Comparison of ENCODE assay signal across 13 mouse cellular contexts in genomic region chr1:135281841-135282240, GRCm38 (mm10). TPM values are rescaled to one million over a fixed set of nuclear protein-coding genes. Genes with fewer than 3 reads are reported as not detected.
DNase-seq lines count a peak whose midpoint lies in the region; ATAC-seq lines count a peak whose summit lies in the region.
"Had no signal": no experiment of that assay in that cellular context is flagged by ENCODE, and none has a peak within 500 bp of the region (broad histone marks: within the 10 kb centered on the region; RNA-seq: fewer than 3 reads in every experiment).

No protein-coding gene starts in this region.

- no peak for DNase-seq in hindbrain, embryonic 10.5 days (ENCODE audit: low spot score)
- peak; percentile 59 for DNase-seq in midbrain, embryonic 11.5 days (ENCODE audit: low spot score, missing footprints)
- no peak for DNase-seq in midbrain, embryonic 10.5 days (ENCODE audit: low spot score)
- no peak for DNase-seq in liver, embryonic 11.5 days (ENCODE audit: low spot score)
- no peak for DNase-seq in kidney, postnatal 36 days
- DNase-seq in spleen, adult 18-20 months: no peak
- DNase-seq: kidney, postnatal 10 days; right cerebral cortex, adult 18-20 months had no signal

- H3K4me3 ChIP-seq in hindbrain, embryonic 10.5 days: 0 out of 2 replicates have a peak overlapping the region, but pooled peaks have one; percentile 87
- no peak overlapping the region for H3K4me3 ChIP-seq in hindbrain, embryonic 12.5 days
- no peak overlapping the region for H3K4me3 ChIP-seq in midbrain, embryonic 11.5 days (ENCODE audit: low read depth, low read length)
- no peak overlapping the region for H3K4me3 ChIP-seq in midbrain, embryonic 10.5 days
- no peak overlapping the region for H3K4me3 ChIP-seq in liver, embryonic 11.5 days (ENCODE audit: low read depth, low read length)
- no peak overlapping the region; the same call in 1 of the 2 replicates for H3K4me3 ChIP-seq in stomach, embryonic 16.5 days (replicated peaks; ENCODE audit: low read length)

- H3K9me3 ChIP-seq in hindbrain, embryonic 10.5 days: no peaks in the 10 kb centered on the region
- H3K9me3 ChIP-seq in hindbrain, embryonic 12.5 days (replicated peaks): no peaks in the 10 kb centered on the region
- H3K9me3 ChIP-seq in midbrain, embryonic 11.5 days (ENCODE audit: control insufficient read depth, low read length): no peaks in the 10 kb centered on the region
- no peaks in the 10 kb centered on the region for H3K9me3 ChIP-seq in midbrain, embryonic 10.5 days (replicated peaks)
- H3K9me3 ChIP-seq in liver, embryonic 11.5 days (ENCODE audit: control insufficient read depth, low read length): no peaks in the 10 kb centered on the region
- H3K9me3 ChIP-seq in stomach, embryonic 16.5 days (replicated peaks; ENCODE audit: control insufficient read depth, low read length): no peaks in the 10 kb centered on the region
- H3K9me3 ChIP-seq: limb, embryonic 13.5 days had no signal

- peaks cover 40% of the 10 kb centered on the region for H3K36me3 ChIP-seq in hindbrain, embryonic 10.5 days
- H3K36me3 ChIP-seq in hindbrain, embryonic 12.5 days: peaks cover 21% of the 10 kb centered on the region
- H3K36me3 ChIP-seq in midbrain, embryonic 11.5 days (ENCODE audit: control insufficient read depth, insufficient read depth, low read length): peaks cover 6% of the 10 kb centered on the region
- peaks cover 34% of the 10 kb centered on the region for H3K36me3 ChIP-seq in midbrain, embryonic 10.5 days
- peaks cover 2% of the 10 kb centered on the region; the same call in 1 of the 2 replicates for H3K36me3 ChIP-seq in liver, embryonic 11.5 days (ENCODE audit: control insufficient read depth, insufficient read depth, low read length)
- peaks cover 4% of the 10 kb centered on the region; the same call in 1 of the 2 replicates for H3K36me3 ChIP-seq in stomach, embryonic 16.5 days (ENCODE audit: control insufficient read depth, insufficient read depth, low read length)

- peaks cover 26% of the 10 kb centered on the region for H3K4me1 ChIP-seq in hindbrain, embryonic 10.5 days (replicated peaks)
- H3K4me1 ChIP-seq in hindbrain, embryonic 12.5 days: peaks cover 14% of the 10 kb centered on the region
- peaks cover 6% of the 10 kb centered on the region; the same call in 1 of the 2 replicates for H3K4me1 ChIP-seq in midbrain, embryonic 11.5 days (ENCODE audit: control insufficient read depth, insufficient read depth, low read length)
- peaks cover 26% of the 10 kb centered on the region for H3K4me1 ChIP-seq in midbrain, embryonic 10.5 days
- no peaks in the 10 kb centered on the region for H3K4me1 ChIP-seq in liver, embryonic 11.5 days (replicated peaks; ENCODE audit: control insufficient read depth, insufficient read depth, low read length)
- peaks cover 10% of the 10 kb centered on the region for H3K4me1 ChIP-seq in stomach, embryonic 16.5 days (ENCODE audit: control insufficient read depth, insufficient read depth, low read length)

- H3K27me3 ChIP-seq in hindbrain, embryonic 10.5 days (ENCODE audit: insufficient read depth, poor library complexity, severe bottlenecking): no peaks in the 10 kb centered on the region
- no peaks in the 10 kb centered on the region for H3K27me3 ChIP-seq in hindbrain, embryonic 12.5 days
- H3K27me3 ChIP-seq in midbrain, embryonic 11.5 days (ENCODE audit: control insufficient read depth, insufficient read depth, low read length): no peaks in the 10 kb centered on the region
- no peaks in the 10 kb centered on the region for H3K27me3 ChIP-seq in midbrain, embryonic 10.5 days (ENCODE audit: low read depth, poor library complexity, severe bottlenecking)
- H3K27me3 ChIP-seq in liver, embryonic 11.5 days (replicated peaks; ENCODE audit: control insufficient read depth, insufficient read depth, low read length): no peaks in the 10 kb centered on the region
- H3K27me3 ChIP-seq in stomach, embryonic 16.5 days (ENCODE audit: control insufficient read depth, insufficient read depth, low read length): no peaks in the 10 kb centered on the region
- H3K27me3 ChIP-seq: limb, embryonic 13.5 days had no signal

- no peak overlapping the region for H3K4me2 ChIP-seq in hindbrain, embryonic 12.5 days (replicated peaks)
- no peak overlapping the region for H3K4me2 ChIP-seq in midbrain, embryonic 11.5 days
- H3K4me2 ChIP-seq in liver, embryonic 11.5 days: peak overlapping the region; percentile 5; the same call in 1 of the 2 replicates
- peak overlapping the region; percentile 25 for H3K4me2 ChIP-seq in stomach, embryonic 16.5 days (ENCODE audit: low read depth, low read length)

- ATAC-seq in hindbrain, embryonic 12.5 days (ENCODE audit: low FRiP score): no peak
- no peak for ATAC-seq in midbrain, embryonic 11.5 days (ENCODE audit: low FRiP score)
- ATAC-seq in liver, embryonic 11.5 days (replicated peaks; ENCODE audit: low FRiP score): no peak
- no peak for ATAC-seq in stomach, embryonic 16.5 days (ENCODE audit: insufficient read depth, low FRiP score)
- ATAC-seq: forebrain, embryonic 14.5 days had no signal

- H3K9ac ChIP-seq in hindbrain, embryonic 12.5 days: no peak overlapping the region
- no peak overlapping the region for H3K9ac ChIP-seq in midbrain, embryonic 11.5 days (ENCODE audit: low read length)
- H3K9ac ChIP-seq in liver, embryonic 11.5 days (ENCODE audit: low read depth, low read length): no peak overlapping the region
- H3K9ac ChIP-seq in stomach, embryonic 16.5 days (ENCODE audit: low read length): no peak overlapping the region

- no peak overlapping the region for H3K27ac ChIP-seq in hindbrain, embryonic 10.5 days
- no peak overlapping the region for H3K27ac ChIP-seq in hindbrain, embryonic 12.5 days
- no peak overlapping the region for H3K27ac ChIP-seq in midbrain, embryonic 11.5 days (ENCODE audit: low read depth, low read length)
- H3K27ac ChIP-seq in midbrain, embryonic 10.5 days (replicated peaks): no peak overlapping the region
- H3K27ac ChIP-seq in liver, embryonic 11.5 days (ENCODE audit: low read depth, low read length): no peak overlapping the region
- H3K27ac ChIP-seq in stomach, embryonic 16.5 days (ENCODE audit: low read length): no peak overlapping the region
- H3K27ac ChIP-seq: limb, embryonic 13.5 days had no signal

- 96% methylated on average over 17 of the region's 17 CpGs for WGBS in hindbrain, embryonic 10.5 days
- WGBS in hindbrain, embryonic 12.5 days: 94% methylated on average over 17 of the region's 17 CpGs
- WGBS in midbrain, embryonic 11.5 days: 96% methylated on average over 17 of the region's 17 CpGs
- 97% methylated on average over 17 of the region's 17 CpGs for WGBS in midbrain, embryonic 10.5 days
- 92% methylated on average over 17 of the region's 17 CpGs for WGBS in liver, embryonic 11.5 days
- 94% methylated on average over 17 of the region's 17 CpGs for WGBS in stomach, embryonic 16.5 days

RNA-seq across cellular contexts. Expression of gene Rnpep, which starts 2.0 kb away (rescaled TPM):
- 94.6 and 108 TPM in 2 replicates for polyA plus RNA-seq in hindbrain, embryonic 10.5 days (2016; fragmentation: Nextera tagmentation; extraction: Ambion mirVana)
- polyA plus RNA-seq in hindbrain, embryonic 12.5 days (2016; fragmentation: Nextera tagmentation; extraction: Ambion mirVana): 95.6 and 101 TPM in 2 replicates
- polyA plus RNA-seq in midbrain, embryonic 11.5 days (2014; fragmentation: Nextera tagmentation; extraction: Ambion mirVana): 95.8 and 96.2 TPM in 2 replicates
- 94.7 and 97.5 TPM in 2 replicates for polyA plus RNA-seq in midbrain, embryonic 10.5 days (2016; fragmentation: Nextera tagmentation; extraction: Ambion mirVana)
- polyA plus RNA-seq in liver, embryonic 11.5 days (2014; fragmentation: Nextera tagmentation; extraction: Ambion mirVana): 64.5 and 67.4 TPM in 2 replicates
- 129 and 131 TPM in 2 replicates for polyA plus RNA-seq in stomach, embryonic 16.5 days (2015; fragmentation: Nextera tagmentation; extraction: Ambion mirVana)

RNA-seq across cellular contexts. Expression of gene Elf3, which starts 23.5 kb away (rescaled TPM):
- polyA plus RNA-seq in hindbrain, embryonic 10.5 days (2016; fragmentation: Nextera tagmentation; extraction: Ambion mirVana): 1.9 and 2.5 TPM in 2 replicates
- polyA plus RNA-seq in hindbrain, embryonic 12.5 days (2016; fragmentation: Nextera tagmentation; extraction: Ambion mirVana): 1.3 and 1.6 TPM in 2 replicates
- polyA plus RNA-seq in midbrain, embryonic 11.5 days (2014; fragmentation: Nextera tagmentation; extraction: Ambion mirVana): 0.21 and 0.42 TPM in 2 replicates
- 0.77 and 1.6 TPM in 2 replicates for polyA plus RNA-seq in midbrain, embryonic 10.5 days (2016; fragmentation: Nextera tagmentation; extraction: Ambion mirVana)
- polyA plus RNA-seq in liver, embryonic 11.5 days (2014; fragmentation: Nextera tagmentation; extraction: Ambion mirVana): 2.0 and 2.4 TPM in 2 replicates
- polyA plus RNA-seq in stomach, embryonic 16.5 days (2015; fragmentation: Nextera tagmentation; extraction: Ambion mirVana): 161 and 211 TPM in 2 replicates
- polyA plus RNA-seq: C2C12 had no signal

RNA-seq across cellular contexts. Expression of gene Timm17a, which starts 31.7 kb away (rescaled TPM):
- polyA plus RNA-seq in hindbrain, embryonic 10.5 days (2016; fragmentation: Nextera tagmentation; extraction: Ambion mirVana): 193 and 199 TPM in 2 replicates
- 141 and 147 TPM in 2 replicates for polyA plus RNA-seq in hindbrain, embryonic 12.5 days (2016; fragmentation: Nextera tagmentation; extraction: Ambion mirVana)
- 177 and 180 TPM in 2 replicates for polyA plus RNA-seq in midbrain, embryonic 11.5 days (2014; fragmentation: Nextera tagmentation; extraction: Ambion mirVana)
- 192 and 200 TPM in 2 replicates for polyA plus RNA-seq in midbrain, embryonic 10.5 days (2016; fragmentation: Nextera tagmentation; extraction: Ambion mirVana)
- polyA plus RNA-seq in liver, embryonic 11.5 days (2014; fragmentation: Nextera tagmentation; extraction: Ambion mirVana): 258 and 269 TPM in 2 replicates
- 194 and 219 TPM in 2 replicates for polyA plus RNA-seq in stomach, embryonic 16.5 days (2015; fragmentation: Nextera tagmentation; extraction: Ambion mirVana)

RNA-seq across cellular contexts. Expression of gene Lmod1, which starts 42.8 kb away (rescaled TPM):
- 0.50 and 0.66 TPM in 2 replicates for polyA plus RNA-seq in hindbrain, embryonic 10.5 days (2016; fragmentation: Nextera tagmentation; extraction: Ambion mirVana)
- polyA plus RNA-seq in hindbrain, embryonic 12.5 days (2016; fragmentation: Nextera tagmentation; extraction: Ambion mirVana): 0.44 and 0.94 TPM in 2 replicates
- polyA plus RNA-seq in midbrain, embryonic 11.5 days (2014; fragmentation: Nextera tagmentation; extraction: Ambion mirVana): 0.39 and 0.81 TPM in 2 replicates
- polyA plus RNA-seq in midbrain, embryonic 10.5 days (2016; fragmentation: Nextera tagmentation; extraction: Ambion mirVana): 0.46 and 0.62 TPM in 2 replicates
- 0.16 TPM in 2 replicates for polyA plus RNA-seq in liver, embryonic 11.5 days (2014; fragmentation: Nextera tagmentation; extraction: Ambion mirVana)
- polyA plus RNA-seq in stomach, embryonic 16.5 days (2015; fragmentation: Nextera tagmentation; extraction: Ambion mirVana): 17.5 and 20.2 TPM in 2 replicates

Comparison
In these comparisons a context has a peak if more than half of its experiments do, and no peak if none do; other contexts are left out.
1. H3K4me2 ChIP-seq: peak in liver, embryonic 11.5 days (single experiment) and stomach, embryonic 16.5 days (single experiment); none in hindbrain, embryonic 12.5 days (single experiment) and midbrain, embryonic 11.5 days (single experiment).
2. RNA of gene Elf3, which starts 23.5 kb away (polyA plus RNA-seq): 161 to 211 TPM in stomach, embryonic 16.5 days; 2.0 to 2.4 TPM in liver, embryonic 11.5 days, 1.9 to 2.5 TPM in hindbrain, embryonic 10.5 days, 1.3 to 1.6 TPM in hindbrain, embryonic 12.5 days, 0.77 to 1.6 TPM in midbrain, embryonic 10.5 days and 0.21 to 0.42 TPM in midbrain, embryonic 11.5 days; every median in the first group is over 10 times any median in the second.